Mouse (Mus musculus) NIH3T3 (cell line): ENCODE results near the gene Thap11.

Experiments used
- DNase-seq: peaks from one replicate; pipeline ENCODE4 v3.0.0-alpha.2; 2012; ENCODE audit warnings: low read depth

Thap11 gene

DNA sequence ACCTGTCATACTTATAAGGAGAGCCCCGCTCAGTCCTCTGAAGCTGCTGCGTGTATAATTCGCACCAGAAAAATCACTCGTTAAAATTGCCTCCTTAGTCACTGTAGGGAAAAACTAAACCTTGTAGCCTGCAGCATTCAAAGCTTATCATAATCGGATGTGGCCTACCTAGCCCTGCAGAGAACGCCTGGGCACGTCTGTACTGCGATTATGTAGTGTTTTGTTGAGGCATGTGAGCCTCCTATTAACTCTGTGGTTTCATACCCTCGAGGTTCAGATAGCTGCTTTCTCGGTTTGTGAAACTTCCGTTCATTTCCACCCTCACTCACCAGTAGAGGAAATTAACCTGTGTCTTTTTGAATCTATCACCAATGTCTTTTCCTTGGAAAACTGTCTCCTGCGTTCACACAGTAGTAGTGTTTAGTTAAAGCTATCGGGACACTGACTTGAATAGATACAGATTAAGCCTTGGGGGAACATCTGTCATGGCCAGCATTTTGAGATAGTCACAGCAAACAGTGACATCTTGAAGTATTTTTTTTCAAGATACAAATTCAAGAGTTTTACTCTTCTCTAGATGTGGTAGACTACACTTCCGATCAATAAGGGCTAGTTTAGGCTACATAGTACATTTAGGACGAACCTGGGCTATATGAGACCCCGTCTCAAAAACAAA lies 46.1 kb downstream of the Thap11 start:
- DNase-seq = peak; percentile 26
